Mouse (Mus musculus) T-cell, adult 2 months (primary cell): Measurements from ENCODE around the gene Ap4b1.
"Not testable (repeated sequence)": the region's sequence is repeated elsewhere in the genome, so short reads cannot be mapped to it uniquely, and the experiment has no call there.

Experiments used
- DNase-seq: peaks from one replicate; pipeline ENCODE4 v3.0.0; 2022; ENCODE audit warnings: low spot score

Gene Ap4b1

GRCm38 (mm10) chr3:103808891-103809798 lies at the start of gene Ap4b1, which contains the start of the genes Dclre1b and Gm43064:
Gene Ap4b1 (plus strand): TSS chr3:103809520.
Gene Dclre1b (minus strand): TSS chr3:103809444.
Gene Gm43064 (plus strand): TSS chr3:103809573.
- peak; percentile 92 for DNase-seq

GRCm38 (mm10) chr3:103766789-103767188 lies 42.5 kb upstream of the Ap4b1 start:
- DNase-seq, result no peak

- DNase-seq, result no peak
Measured at GRCm38 (mm10) chr3:103771531-103772130, 37.7 kb upstream of the Ap4b1 start.

- DNase-seq, result peak; percentile 29
Measured at GRCm38 (mm10) chr3:103772846-103773245, 36.5 kb upstream of the Ap4b1 start.

GRCm38 (mm10) chr3:103773508-103773907 lies 35.8 kb upstream of the Ap4b1 start:
- DNase-seq, result no peak

- DNase-seq, result no peak
Measured at GRCm38 (mm10) chr3:103774009-103774408, 35.3 kb upstream of the Ap4b1 start.

GRCm38 (mm10) chr3:103777940-103778339 lies 31.4 kb upstream of the Ap4b1 start:
- peak; percentile 37 for DNase-seq

- no peak for DNase-seq
Measured at GRCm38 (mm10) chr3:103778660-103779059, 30.7 kb upstream of the Ap4b1 start.

- DNase-seq, result no peak
Measured at GRCm38 (mm10) chr3:103779183-103779582, 30.1 kb upstream of the Ap4b1 start.

GRCm38 (mm10) chr3:103780271-103780670 lies 29.0 kb upstream of the Ap4b1 start:
- no peak for DNase-seq

GRCm38 (mm10) chr3:103780777-103781176 lies 28.5 kb upstream of the Ap4b1 start:
- DNase-seq, result no peak

GRCm38 (mm10) chr3:103782844-103783609 lies 26.3 kb upstream of the Ap4b1 start:
- DNase-seq, result no peak

GRCm38 (mm10) chr3:103787225-103787624 lies 22.1 kb upstream of the Ap4b1 start:
- DNase-seq, result no peak

- DNase-seq, result no peak
Measured at GRCm38 (mm10) chr3:103789096-103789495, 20.2 kb upstream of the Ap4b1 start.

- peak; percentile 76 for DNase-seq
Measured at GRCm38 (mm10) chr3:103789891-103790345, 19.4 kb upstream of the Ap4b1 start.

- peak; percentile 55 for DNase-seq
Measured at GRCm38 (mm10) chr3:103790346-103791145, 18.8 kb upstream of the Ap4b1 start.

- peak; percentile 93 for DNase-seq
Measured at GRCm38 (mm10) chr3:103791230-103792110, 17.9 kb upstream of the Ap4b1 start, which contains the start of gene Hipk1. Gene Hipk1 (minus strand): TSS chr3:103791563.

GRCm38 (mm10) chr3:103792111-103792406 lies 17.3 kb upstream of the Ap4b1 start:
- DNase-seq, result not testable (repeated sequence)

- DNase-seq, result no peak
Measured at GRCm38 (mm10) chr3:103792566-103792965, 16.8 kb upstream of the Ap4b1 start.

- no peak for DNase-seq
Measured at GRCm38 (mm10) chr3:103796389-103796788, 12.9 kb upstream of the Ap4b1 start.
